Mouse (Mus musculus): ENCODE results near the gene Tmem38a.

GRCm38 (mm10) chr8:72577266-72577665, 5.4 kb downstream of the Tmem38a start:
- TF ChIP-seq CTCF (IDR thresholded peaks at IDR 0.05; ENCODE audit: low read depth) (no peak), EP300 (IDR thresholded peaks at IDR 0.05; ENCODE audit: low read depth) (no peak)
